Mouse (Mus musculus) splenic B cell, adult 2 months (primary cell): Measurements from ENCODE around the gene Golga1.
"Not testable (repeated sequence)": the region's sequence is repeated elsewhere in the genome, so short reads cannot be mapped to it uniquely, and the experiment has no call there.

Source experiments
- DNase-seq: peaks from one replicate; pipeline ENCODE4 v3.0.0-alpha.2; 2011; ENCODE audit warnings: low read depth, low spot score
- H3K27me3 ChIP-seq: 2 replicates; pipeline ENCODE4 v1.6.1; 2012; ENCODE audit warnings: mild to moderate bottlenecking, low read length, moderate library complexity, mixed read lengths; ENCODE audit not compliant: control insufficient read depth, poor library complexity, insufficient read depth, severe bottlenecking
- H3K36me3 ChIP-seq: 2 replicates; pipeline ENCODE4 v1.6.1; 2012; ENCODE audit warnings: mild to moderate bottlenecking, low read length, moderate library complexity, mixed read lengths; ENCODE audit not compliant: control insufficient read depth, poor library complexity, insufficient read depth, severe bottlenecking

The Golga1 gene

DNA sequence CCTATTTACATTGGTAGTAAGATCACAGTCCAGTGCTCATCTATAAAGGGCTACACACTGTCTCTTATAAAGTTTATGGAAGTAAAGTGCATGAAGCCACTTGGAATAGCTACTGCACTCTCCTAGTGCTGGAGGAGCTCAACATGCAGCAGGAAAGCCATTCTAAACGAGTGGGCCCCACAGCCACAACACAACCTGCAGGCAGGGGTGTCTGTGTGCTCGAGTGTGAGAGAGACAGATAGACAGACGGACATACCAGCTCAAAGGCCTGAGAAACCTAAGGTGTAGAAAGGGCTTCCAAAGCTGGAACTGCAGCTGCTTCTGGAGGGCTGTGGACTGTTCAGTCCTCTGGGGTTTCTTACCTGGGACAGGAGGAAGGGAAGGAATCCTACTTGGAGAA lies 48.8 kb downstream of the Golga1 start:
- Histone ChIP-seq H3K36me3 (peaks cover 25% of the 10 kb centered on the region), H3K27me3 (no peaks in the 10 kb centered on the region)
- no peak for DNase-seq

DNA sequence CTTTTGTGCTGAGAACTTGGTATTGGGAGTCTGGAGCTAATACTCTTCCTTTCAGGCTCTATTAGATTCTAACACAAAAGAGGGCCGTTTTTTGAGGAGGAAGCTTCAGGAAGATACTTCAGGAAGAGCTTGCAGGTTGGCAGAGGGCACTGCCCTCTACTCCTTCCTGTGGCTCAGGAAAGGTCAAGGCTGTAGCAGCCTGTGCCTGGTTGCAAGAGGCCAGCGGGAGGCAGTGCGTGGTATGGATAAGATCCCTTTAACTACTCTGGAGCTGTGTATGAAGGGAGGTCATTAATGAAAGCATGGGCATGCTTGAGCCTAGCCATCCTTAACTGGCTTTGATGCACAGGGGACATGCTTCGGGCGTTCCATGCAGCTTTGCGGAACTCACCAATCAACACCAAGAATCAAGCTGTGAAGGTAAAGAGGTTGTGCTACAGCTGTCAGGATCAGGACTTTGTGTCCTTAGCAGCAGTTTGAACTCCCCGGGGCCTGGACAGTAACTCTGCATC lies 52.5 kb downstream of the Golga1 start:
- DNase-seq, result no peak
- H3K27me3 ChIP-seq, result no peaks in the 10 kb centered on the region

DNA sequence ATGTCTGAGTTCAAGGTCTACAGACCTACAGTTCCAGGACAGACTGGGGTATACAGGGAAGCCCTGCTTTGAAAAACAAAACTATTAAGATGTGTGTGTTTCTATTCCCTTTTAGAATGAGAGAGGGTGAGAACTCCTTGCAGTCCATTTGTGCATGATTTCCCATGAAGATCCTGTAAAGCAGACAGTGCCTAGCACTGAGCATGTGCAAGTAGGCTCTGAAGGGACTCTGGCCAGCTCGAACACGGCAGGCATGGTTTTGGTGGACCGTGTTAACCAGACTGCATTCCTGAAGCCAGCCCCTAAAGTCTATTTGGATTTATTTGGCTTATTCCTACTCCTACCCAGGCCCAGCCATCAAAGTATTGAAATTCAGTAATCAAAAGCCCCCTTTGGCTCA lies 53.4 kb downstream of the Golga1 start:
- Histone ChIP-seq H3K27me3 (no peaks in the 10 kb centered on the region), H3K36me3 (peaks cover 20% of the 10 kb centered on the region)
- DNase-seq, result no peak

More for the DNA sequence above, 52.5 kb downstream of the Golga1 start:
- peaks cover 20% of the 10 kb centered on the region for H3K36me3 ChIP-seq

DNA sequence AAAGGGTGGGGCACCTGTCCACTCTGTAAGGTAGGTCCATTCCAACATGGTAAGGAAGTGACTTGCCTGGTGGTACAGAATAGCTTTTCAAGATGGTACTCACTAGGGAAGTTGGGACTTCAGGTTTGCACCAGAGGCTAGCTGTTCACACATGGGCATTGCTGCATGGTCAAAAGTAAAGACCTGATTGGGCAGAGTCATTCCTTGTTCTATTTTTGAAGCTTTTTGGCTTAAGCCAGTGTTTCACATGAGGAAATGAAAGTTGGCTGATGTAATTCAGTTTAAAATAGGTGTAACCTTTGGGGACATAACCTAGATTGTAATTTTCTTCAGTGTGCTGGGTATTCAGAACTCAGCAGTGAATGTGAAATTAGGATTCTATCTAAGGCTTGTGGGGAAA lies 54.1 kb downstream of the Golga1 start:
- DNase-seq, result peak; percentile 83
- Histone ChIP-seq H3K27me3 (no peaks in the 10 kb centered on the region), H3K36me3 (peaks cover 20% of the 10 kb centered on the region)

DNA sequence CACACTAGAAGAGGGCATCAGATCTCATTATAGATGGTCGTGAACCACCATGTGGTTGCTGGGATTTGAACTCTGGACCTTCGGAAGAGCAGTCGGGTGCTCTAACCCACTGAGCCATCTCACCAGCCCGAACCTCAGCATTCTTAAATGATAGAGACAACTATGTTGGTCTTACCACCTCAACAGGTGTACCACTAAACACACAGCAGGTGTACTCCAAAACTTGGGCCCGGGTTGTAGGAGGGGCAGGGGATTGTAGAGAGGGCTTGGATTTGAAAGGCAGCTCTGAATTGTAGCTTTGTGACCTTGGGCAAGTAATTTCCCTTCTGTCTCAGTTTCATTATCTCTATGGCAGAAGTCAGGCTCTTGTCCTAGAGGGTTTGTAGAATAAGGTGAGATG lies 55.2 kb downstream of the Golga1 start:
- peaks cover 15% of the 10 kb centered on the region for H3K36me3 ChIP-seq
- DNase-seq, H3K27me3 ChIP-seq: not testable (repeated sequence)

DNA sequence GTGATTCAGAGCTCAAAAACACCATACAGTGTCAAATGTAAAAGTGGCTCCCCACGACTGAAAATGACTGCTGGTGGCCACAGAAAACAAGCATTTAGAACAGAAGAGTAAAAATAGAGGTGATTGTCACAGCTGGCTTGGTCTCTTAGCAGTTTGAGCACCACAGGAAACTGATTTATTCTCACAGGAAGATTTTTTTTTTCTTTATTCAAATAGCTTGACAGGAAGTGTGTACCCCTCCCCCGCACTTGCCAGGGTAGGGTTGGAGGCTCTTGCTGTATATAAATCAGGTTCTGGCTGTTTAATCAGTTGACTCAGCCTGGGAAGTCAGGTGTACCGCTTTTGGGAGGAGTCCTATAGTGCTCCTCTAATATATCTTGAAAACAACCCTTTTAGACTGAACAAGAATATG lies 56.4 kb downstream of the Golga1 start:
- peak; percentile 93 for DNase-seq
- Histone ChIP-seq H3K36me3 (peaks cover 7% of the 10 kb centered on the region), H3K27me3 (no peaks in the 10 kb centered on the region)

DNA sequence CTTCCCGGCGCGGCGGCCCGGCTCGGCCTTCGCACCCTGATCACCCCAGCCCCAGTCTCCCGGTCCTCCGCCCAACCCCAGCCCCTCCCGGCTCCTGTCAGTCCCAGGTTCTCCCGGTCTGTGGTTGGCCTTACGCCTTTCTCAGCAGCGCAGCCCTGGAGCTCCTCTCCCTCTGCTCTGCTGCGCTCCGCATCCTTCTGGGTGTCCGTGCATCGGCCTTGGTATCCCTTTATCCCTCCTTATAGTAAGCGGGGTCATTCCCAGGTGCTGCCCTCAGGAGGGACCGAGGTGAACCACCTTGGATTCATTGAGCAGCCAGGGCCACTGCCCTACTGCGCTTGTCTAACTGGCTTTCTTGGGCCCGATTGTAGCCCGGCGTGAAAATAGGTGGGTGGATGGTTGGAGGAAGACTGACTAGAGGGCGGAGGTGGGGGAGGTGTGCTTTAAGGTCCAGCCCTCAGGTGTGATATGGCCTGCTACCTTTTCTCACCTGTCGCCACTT lies 56.9 kb downstream of the Golga1 start:
- Histone ChIP-seq H3K36me3 (peaks cover 7% of the 10 kb centered on the region), H3K27me3 (no peaks in the 10 kb centered on the region)
- no peak for DNase-seq

DNA sequence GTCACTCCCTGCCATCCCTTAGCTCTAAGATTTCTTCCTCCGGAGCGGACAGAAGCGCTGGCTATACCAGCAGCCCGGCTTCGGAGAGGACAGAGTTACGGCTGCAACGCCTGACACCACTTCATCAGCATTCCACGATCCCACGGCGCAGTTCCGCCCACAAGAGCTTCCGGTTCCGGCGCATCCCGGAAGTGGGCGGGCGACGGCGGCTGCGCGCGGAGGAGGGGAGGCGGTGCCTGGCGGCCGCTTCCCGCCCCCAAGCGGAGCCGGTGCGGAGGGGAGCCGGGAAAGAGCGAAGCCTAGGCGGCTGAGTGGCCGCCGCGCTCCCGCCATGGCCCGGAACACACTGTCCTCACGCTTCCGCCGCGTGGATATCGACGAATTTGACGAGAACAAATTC lies 57.5 kb downstream of the Golga1 start:
- DNase-seq, result peak; percentile 93
- H3K36me3 ChIP-seq, result peaks cover 4% of the 10 kb centered on the region
- H3K27me3 ChIP-seq, result no peaks in the 10 kb centered on the region

DNA sequence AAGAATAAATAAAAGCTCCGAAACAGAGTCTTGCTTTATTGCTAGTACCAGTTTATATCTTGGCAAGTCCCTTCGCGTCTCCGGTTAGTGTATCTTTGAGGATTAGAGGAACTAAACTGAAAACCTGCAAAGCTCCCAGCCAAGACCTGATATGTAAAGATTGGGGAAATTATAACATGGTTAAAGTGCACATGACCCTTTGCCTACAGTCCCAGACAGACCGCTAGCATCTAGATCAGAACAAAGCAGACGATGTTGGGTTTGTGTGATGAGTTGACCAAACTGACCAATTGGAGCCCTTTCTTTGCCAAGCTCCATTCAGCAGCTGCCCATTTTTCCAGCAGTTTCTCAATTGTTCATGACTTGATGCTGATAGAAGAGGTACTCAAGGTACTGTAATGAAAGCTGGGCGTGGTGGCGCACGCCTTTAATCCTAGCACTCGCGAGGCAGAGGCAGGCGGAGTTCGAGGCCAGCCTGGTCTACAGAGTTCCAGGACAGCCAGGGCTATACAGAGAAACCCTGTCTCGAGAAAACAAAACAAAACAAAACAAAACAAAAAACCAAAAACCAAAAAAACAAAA lies 59.1 kb downstream of the Golga1 start:
- DNase-seq, result no peak
- peaks cover 6% of the 10 kb centered on the region; the same call in 1 of the 2 replicates for H3K36me3 ChIP-seq
- no peaks in the 10 kb centered on the region for H3K27me3 ChIP-seq

DNA sequence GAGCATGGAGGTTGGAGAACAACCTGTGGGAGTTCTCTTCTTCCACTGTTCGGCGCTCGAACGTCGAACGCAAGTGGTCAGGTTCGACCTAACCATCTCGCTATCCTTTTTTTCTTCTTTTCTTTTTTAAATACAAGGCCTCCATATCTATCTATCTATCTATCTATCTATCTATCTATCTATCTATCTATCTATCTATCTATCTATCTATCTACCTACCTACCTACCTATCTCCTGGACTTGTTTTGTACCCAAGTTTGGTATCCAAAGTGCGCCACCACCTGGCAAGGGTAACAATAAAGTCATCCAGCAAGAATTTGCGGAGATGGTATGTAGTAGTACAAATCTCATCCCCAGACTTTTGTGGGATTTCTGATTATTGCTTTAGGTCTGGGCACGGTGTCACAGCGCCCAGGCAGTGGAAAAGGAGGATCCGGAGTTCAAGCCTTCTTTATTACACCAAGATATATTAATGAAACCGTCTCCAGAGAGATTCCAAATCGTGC lies 59.7 kb downstream of the Golga1 start, which contains the start of gene Rpl35:
TSS of gene Rpl35 (minus strand) at position 51 of the 506 bp plus-strand sequence.
- no peaks in the 10 kb centered on the region for H3K27me3 ChIP-seq
- peak; percentile 77 for DNase-seq
- H3K36me3 ChIP-seq, result peaks cover 8% of the 10 kb centered on the region; the same call in 1 of the 2 replicates

DNA sequence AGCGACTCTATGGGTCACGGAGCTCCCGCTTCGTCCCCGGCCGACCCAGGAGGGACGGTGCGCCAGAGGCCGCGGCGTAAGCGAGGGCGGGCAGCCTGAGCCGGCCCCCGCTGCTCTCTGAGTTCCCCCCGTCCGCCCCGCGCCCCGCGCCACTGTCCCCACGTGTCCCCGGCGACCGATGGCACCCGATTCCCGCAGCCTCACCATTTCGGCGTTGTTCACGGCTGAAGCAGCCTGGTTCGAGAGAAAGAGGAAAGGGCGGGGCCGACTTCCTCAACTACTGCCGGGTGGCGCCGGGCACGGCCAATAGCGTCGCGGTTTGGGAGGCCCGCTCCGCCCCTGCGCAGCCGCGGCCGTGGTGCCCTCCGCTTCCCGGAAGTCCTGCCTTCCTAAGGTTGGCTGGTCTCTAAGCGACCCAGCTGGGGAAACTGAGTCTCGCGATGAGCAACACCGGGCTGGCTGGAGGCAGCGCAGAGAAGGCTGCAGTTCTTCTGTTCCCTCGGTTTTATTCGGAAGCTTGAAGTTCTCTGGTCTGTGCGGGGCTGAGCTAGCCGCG lies 60.4 kb downstream of the Golga1 start, which contains the start of gene Arpc5l:
TSS of gene Arpc5l (plus strand) at position 469 of the 556 bp plus-strand sequence.
- Histone ChIP-seq H3K36me3 (peaks cover 8% of the 10 kb centered on the region; the same call in 1 of the 2 replicates), H3K27me3 (no peaks in the 10 kb centered on the region)
- DNase-seq, result peak; percentile 93

DNA sequence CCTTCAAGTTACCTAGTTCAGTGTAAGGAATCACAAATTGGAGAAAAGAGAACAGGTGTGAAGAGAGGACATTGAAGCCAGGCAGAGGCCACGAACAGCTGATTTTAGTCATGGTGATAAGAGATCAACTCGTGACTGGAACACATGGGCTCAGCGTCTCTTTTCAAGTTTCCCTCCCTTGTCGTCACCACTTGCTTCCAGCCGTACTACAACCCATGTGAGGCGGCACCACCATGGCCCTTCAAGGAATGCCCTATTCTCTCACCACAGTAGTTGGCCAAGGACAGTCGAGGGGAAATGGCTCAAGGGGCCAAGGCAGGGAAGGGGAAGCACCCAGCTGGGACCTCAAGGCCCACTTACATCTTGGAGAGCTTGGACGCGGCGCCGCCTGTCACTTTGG lies 61.0 kb downstream of the Golga1 start:
- Histone ChIP-seq H3K36me3 (peaks cover 8% of the 10 kb centered on the region; the same call in 1 of the 2 replicates), H3K27me3 (no peaks in the 10 kb centered on the region)
- DNase-seq, result peak; percentile 69

DNA sequence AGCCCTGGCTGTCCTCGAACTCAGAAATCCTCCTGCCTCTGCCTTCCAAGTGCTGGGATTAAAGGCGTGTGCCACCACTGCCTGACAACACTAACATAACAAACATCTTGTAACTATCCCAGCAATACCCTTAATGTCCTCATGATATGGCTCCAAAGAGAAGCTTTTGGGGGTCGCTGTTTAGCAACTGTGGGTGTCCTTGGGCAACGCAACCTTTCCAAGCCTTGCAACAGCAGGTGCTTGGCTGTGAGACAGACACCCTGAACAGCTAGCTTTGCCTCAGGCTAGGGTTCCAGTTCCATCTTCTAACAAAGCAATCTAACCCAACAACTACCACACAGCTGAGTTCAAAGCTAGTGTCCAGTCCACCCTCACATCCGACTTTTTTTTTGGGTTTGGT lies 61.8 kb downstream of the Golga1 start:
- Histone ChIP-seq H3K27me3 (no peaks in the 10 kb centered on the region), H3K36me3 (peaks cover 8% of the 10 kb centered on the region; the same call in 1 of the 2 replicates)
- DNase-seq, result no peak

DNA sequence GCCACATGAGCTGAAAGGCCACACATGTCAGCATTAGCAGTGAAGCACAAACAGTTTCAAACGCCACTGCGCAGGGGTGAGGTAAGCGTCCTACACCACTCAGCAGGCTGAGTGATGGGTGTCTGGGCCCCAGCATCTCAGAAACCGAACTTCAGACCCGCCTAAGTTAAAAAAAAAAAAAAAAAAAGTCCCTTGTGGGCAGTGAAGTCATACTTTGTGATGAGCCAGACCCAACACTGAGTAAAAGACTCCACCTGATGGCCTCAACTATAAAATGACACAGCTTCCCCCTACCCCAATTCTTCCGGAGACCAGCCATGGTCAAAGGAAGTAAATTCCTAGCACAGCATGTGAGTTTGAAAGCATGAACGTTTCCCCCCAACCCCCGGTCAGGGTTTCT lies 62.2 kb downstream of the Golga1 start:
- DNase-seq, result no peak
- no peaks in the 10 kb centered on the region for H3K27me3 ChIP-seq
- H3K36me3 ChIP-seq, result peaks cover 8% of the 10 kb centered on the region; the same call in 1 of the 2 replicates

DNA sequence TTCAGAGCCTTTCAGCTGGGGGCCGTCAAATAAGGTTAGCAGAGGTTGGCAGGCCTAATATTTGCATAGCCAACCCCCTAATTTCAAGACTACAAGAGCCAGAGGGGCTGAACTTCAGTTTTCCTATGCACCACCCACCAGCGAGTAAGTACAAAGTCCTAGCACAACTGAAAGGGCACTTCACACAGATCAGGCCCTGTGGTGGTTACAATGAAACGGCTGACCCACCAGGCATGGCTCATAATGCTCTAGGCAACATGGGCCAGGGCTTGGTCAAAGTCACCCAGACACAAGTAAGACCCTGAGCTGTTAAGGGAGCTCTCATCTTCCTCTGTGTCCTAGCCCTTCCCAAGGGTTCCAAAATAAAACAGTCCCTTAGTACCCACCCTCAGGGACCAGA lies 63.5 kb downstream of the Golga1 start:
- DNase-seq, result no peak
- H3K36me3 ChIP-seq, result peaks cover 8% of the 10 kb centered on the region; the same call in 1 of the 2 replicates

More for the DNA sequence above, 63.5 kb downstream of the Golga1 start:
- H3K27me3 ChIP-seq, result no peaks in the 10 kb centered on the region
